Mouse (Mus musculus) kidney, postnatal 14 days (tissue): ENCODE results near the gene Xpo5.
A peak's percentile ranks its signal among the peaks of the same experiment; 100 is the strongest.

ENCODE experiments used
- DNase-seq: peaks from one replicate; pipeline ENCODE4 v3.0.0; 2022; ENCODE audit warnings: mixed read lengths

Gene Xpo5

GRCm38 (mm10) chr17:46202421-46203071, at the start of gene Xpo5, which contains the start of gene Polh:
Gene Xpo5 (plus strand): TSS chr17:46202782.
Gene Polh (minus strand): TSS chr17:46202645.
- DNase-seq, result peak; percentile 96

DNA sequence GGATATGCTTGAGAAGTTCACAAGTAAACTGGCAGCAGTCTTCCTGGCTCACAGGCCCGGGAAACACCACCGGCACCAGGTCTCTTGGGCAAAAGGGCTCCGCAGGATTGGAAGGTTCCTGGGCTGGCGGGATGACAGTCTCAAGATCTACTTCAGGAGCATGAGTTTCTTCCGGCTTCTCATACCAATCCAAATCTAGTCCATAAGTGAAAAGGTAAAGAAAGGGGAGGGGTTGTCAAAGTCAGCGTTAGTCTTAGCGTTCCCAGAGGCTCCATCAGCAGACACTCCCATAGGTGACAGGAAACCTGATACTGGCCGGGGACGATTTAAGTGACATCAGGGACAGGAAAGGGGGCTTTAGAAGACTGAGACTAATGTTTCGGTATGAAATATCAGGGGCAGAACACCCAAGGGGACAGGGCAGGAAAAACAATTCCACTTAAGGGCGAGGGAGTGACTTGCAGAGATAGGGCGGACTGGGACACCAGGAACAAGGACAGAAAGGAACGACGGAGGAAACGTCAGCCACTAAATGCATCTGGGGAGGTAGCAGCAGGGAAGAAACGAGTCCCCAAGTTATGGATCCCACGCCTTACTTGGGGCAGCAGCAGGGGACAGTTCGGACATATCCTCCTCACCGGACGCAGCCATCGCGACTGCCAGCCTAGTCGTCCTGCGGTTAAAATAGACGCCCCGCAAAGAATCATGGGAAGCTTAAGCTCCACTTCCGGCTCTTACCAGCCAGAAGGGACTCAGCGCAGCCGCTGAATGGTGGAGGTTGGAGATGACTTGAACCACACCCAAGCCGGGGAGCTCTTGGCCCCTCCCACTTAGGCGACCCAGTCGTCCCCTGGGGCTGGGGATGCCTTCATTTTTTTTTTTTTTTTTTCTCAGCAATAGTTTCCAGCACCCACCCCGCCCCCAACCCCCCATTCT, 49.5 kb upstream of the Xpo5 start, which contains the start of gene Mad2l1bp:
TSS of gene Mad2l1bp (minus strand) at position 707 of the 936 bp plus-strand sequence.
- DNase-seq, result peak; percentile 94

DNA sequence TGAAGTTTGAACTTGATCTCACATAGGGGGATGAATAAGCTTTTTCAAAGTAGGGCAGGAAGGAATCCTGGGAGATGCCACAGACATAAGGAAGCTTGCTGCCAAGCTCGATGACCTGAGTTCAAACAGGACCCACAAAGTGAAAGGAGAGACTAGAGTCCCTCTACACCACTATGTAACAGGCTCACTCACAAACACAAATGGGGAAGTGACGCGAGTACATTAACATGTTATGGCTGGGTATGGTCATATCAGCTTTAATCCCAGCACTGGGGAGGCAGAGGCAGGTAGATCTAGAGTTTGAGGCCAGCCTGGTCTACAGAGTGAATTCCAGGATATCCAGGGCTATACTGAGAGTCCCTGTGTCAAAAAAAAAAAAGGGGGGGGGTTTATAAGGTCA, 48.2 kb upstream of the Xpo5 start:
- no peak for DNase-seq

DNA sequence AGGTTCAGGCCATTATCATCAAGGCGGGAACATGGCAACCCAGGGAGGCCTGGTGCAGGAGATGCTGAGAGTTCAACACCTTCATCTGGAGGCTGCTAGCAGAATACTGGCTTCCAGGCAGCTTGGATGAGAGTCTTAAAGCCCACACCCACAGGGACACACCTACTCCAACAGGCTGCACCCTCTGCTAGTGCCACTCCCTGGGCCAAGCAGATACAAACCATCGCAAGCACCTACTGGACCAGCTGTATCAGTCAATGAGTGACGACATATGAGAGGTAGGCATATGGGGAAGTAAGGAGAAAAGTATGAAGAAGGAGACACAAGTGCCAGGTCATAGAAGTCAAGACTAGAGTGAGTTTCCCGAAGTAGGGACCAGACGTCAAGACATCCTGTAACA, 45.9 kb upstream of the Xpo5 start:
- DNase-seq, result no peak

- DNase-seq, result no peak
These were observed 45.5 kb upstream of the Xpo5 start for GRCm38 (mm10) chr17:46157131-46157530.

- DNase-seq, result no peak
These were observed 43.3 kb upstream of the Xpo5 start for GRCm38 (mm10) chr17:46159236-46159635.

GRCm38 (mm10) chr17:46160090-46160662, 42.4 kb upstream of the Xpo5 start:
- DNase-seq, result peak; percentile 96

DNA sequence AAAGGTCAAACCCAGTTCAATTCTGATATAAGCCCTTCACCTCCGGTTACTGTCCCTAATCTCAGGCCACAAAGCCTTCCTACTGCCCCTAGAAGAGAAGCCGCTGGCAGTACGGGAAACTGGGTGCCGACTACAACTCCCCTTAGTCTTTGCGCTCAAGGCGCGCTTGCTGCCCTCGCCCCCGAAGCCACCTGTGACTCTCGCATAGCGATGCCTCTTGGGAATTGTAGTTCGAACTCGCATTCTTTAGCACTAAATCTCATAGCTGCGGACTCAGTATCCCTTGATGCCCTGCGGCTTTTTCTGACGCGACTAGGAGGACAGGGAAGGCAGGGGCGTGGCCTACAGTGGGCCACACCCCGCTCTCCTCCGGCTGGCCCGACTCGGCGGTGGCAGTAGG, 41.9 kb upstream of the Xpo5 start, which contains the start of gene Gtpbp2:
TSS of gene Gtpbp2 (plus strand) at position 347 of the 400 bp plus-strand sequence.
- DNase-seq, result peak; percentile 99

DNA sequence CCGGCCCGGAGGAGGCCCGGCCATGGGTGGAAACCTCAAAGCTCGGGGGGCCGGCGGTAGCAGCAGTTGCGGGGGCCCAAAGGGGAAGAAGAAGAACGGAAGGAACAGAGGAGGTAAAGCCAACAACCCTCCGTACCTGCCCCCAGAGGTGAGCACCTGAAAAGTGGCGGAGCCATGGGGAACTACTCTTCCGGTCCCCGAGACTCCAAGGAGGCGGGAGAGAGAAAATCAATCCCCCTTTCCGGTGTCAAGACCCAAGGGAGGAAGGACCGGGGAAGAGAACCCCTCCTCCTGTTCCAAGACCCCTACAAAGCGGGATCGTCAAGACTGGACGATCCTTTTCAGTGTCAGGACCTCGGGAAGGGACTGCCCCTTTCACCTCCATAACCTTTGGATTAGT, 41.4 kb upstream of the Xpo5 start:
- no peak for DNase-seq

DNA sequence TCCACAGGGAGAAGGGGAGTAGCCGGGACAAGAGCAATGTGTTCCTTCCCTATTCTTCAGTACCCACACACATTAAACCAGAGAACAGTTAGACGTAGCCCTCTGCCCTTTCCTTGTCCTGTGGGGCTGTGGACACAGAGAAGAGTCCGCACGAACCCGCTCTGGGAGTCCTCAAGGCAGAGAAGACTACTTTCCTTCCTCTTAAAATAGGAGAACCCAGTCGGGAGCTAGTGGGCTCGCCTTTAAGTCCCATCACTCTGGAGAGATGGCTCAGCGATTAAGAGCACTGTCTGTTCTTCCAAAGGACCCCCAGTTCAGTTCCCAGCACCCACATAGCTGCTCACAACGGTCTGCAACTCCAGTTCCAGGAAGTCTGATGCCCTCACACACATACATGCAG, 40.9 kb upstream of the Xpo5 start:
- no peak for DNase-seq

DNA sequence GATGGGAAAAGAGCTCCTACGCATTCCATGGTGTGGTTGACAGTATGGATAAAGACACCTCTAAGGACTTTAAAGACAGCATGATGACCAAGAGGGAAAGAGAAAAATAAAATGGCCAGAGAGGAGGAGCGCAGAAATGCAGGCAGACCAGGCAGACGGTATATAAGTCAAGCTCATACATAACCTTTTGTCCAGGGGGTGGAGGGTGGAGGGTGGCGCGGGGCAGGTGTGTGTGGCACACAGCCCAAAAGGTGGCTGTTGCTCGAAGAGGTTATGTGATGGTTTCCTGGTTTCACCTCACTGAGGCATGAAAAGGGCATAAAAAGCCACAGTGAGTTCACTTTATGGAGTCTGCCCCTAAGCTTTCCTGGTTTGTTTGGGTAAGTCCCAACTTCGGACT, 40.0 kb upstream of the Xpo5 start:
- no peak for DNase-seq

DNA sequence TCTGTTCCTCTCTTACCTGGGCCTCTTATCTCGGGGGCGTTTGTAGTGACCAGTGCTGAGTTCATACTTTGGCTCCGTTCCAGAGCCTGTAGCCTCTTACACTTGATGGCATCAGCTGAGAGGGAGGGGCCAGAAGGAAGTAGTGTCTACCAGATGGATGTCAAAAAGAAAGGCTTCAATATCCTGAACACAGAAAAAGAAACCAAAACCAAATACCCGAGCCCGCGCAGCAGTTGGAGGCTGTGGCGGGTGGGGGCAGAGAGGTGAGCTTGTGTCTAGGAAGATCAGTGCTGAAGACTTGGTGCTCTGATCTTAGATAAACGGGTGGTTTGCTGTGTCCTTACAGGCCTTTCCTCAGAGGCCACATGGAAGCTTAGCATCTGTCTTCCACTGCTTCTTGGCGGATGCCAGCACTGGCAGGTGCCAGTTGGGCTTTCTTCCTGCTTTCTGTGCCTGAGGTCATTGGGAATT, 39.6 kb upstream of the Xpo5 start:
- DNase-seq, result peak; percentile 64

GRCm38 (mm10) chr17:46164301-46164700, 38.3 kb upstream of the Xpo5 start:
- no peak for DNase-seq

DNA sequence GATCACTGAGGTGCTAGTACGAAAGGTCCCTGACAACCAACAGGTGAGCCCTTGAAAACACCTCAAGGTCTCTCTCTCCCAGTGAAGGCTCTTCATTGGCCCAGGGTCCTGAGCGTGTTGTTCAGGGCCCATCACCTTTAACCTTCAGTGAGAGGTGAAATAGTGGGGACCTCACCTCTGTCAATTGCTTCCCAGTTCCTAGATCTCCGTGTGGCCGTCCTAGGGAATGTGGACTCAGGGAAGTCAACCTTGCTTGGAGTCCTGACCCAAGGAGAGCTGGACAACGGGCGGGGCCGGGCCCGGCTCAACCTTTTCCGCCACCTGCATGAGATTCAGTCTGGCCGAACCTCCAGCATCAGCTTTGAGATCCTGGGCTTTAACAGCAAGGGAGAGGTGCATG, 37.8 kb upstream of the Xpo5 start:
- no peak for DNase-seq

DNA sequence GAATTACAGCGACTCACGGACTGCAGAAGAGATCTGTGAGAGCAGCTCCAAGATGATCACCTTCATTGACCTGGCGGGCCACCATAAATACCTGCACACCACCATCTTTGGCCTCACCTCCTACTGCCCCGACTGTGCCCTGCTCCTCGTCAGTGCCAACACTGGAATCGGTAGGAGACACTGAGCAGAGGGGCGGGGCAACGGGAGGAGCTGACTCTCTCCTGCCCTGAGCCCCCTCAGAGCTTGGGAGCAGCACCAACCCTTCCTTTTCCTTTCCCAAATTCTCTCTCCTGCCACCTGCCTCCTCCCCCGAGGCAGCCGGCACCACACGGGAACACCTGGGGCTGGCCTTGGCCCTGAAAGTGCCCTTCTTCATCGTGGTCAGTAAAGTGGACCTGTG, 37.1 kb upstream of the Xpo5 start:
- no peak for DNase-seq

GRCm38 (mm10) chr17:46166270-46166669, 36.3 kb upstream of the Xpo5 start:
- DNase-seq, result no peak

GRCm38 (mm10) chr17:46167014-46167413, 35.6 kb upstream of the Xpo5 start:
- peak; percentile 33 for DNase-seq

- DNase-seq, result no peak
These were observed 34.3 kb upstream of the Xpo5 start for GRCm38 (mm10) chr17:46168318-46168717.

DNA sequence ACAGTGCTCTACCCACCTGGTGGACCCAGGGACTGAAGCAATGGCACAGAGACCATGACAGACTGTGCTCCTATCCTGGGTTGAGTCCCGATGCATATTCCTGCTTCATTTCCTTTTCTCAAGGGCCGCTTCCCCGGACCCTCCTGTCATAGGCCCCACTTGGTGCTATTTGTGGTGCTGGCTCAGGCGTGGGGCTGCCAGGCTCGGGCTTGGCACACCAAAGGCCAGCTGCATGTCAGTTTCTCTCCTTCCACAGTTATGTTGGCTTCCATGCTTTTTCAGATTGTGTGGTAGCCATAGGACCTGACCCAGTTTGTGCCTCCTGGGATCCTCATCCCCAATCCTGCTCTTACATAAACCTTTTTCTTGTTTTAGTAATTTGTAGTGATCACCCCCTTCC, 33.8 kb upstream of the Xpo5 start:
- DNase-seq, result no peak

DNA sequence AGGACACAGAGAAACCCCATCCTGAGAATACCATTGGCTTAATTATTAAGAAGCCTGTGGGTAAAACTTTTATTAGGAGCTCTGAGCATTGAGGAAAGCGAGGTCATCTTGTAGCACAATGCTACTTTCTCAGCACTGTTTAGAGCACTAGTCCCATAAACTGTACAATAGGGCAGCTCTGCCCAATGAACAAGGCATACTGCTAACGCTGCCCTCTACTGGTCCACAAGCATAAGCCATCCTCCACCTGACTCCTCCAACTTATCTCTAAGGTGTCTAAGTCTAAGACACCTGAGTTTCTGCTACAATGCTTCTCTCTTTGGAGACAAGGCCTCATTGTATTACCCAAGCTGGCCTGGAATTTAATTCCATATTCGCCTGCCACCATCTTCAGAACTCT, 32.0 kb upstream of the Xpo5 start:
- DNase-seq, result peak; percentile 40

- no peak for DNase-seq
These were observed 20.3 kb upstream of the Xpo5 start for GRCm38 (mm10) chr17:46182273-46182672.

DNA sequence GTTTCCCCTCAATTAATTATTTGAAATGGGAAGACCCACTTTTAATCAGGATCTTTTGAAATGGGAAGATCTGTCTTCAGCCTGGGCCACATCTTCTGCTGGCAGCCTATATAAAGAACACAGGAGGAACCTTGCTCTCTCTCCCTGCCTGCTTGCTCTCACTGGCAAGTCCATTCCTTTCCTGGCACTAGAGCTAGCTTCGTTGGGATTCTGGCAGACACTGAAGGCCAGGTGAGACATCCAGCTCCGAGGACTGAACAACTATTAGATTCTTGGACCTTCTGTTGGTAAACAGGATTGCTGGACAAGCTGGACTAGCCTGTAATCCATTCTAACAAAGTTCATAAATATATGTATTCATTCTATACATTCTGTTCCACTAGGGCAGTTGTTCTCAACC, 13.8 kb upstream of the Xpo5 start:
- no peak for DNase-seq

DNA sequence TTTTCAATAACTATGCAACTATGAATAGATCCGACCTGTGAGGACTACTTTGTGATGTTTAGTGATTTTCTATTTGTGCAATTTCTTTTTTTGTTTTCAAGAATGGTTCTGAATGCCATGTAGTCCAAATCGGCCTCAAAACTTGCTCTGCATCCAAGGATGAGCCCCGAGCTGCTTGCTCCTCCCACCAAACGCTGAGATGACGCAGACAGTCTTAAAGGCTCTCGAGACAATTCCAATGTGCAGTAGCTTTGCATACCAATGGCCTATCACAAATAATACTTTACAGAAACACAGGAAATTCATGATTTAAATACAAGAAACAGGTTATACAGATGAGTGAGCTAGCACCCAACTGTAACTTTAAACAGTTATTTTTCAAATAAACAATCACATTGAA, 1.4 kb upstream of the Xpo5 start:
- DNase-seq, result no peak

DNA sequence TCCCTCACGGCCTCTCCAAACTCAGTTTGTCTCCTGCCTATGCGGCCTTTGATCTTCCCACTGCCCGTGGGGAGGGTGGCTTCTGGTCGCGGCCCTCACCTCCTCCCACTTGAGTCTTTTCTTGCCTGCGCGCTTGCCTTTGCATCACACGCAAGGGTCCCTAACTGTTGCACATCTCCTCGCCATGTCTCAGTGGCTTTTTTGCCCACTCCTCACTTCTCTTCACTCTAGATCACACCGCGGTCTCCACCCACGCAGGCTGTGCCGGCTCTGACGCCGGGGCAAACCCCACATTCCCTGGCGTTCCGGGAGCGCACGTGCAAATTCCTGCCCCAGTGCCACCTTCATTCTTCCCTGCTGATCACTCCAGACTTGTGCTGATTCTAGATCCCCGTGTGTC, 496 bp downstream of the Xpo5 start:
- peak; percentile 41 for DNase-seq
